Mouse (Mus musculus) hindbrain, postnatal 0 days (tissue): ENCODE data around the gene Cntfr. TPM values are rescaled to one million over a fixed set of nuclear protein-coding genes. Genes with fewer than 3 reads are reported as not detected.

Experiments
- ATAC-seq: fragments of 200-750 bp; cut with Nextera tagmentation; 2 replicates; pipeline ENCODE4 v1.8.0; 2017; ENCODE audit warnings: mild to moderate bottlenecking, moderate TSS enrichment, moderate library complexity
- DNase-seq: peaks from one replicate; pipeline ENCODE4 v3.0.0-alpha.2; 2015; ENCODE audit warnings: low spot score
- H3K27ac ChIP-seq: fragments of 300-500 bp; sonication (generic); 2 replicates; pipeline ENCODE4 v1.5.1; 2014; ENCODE audit warnings: mild to moderate bottlenecking
- H3K27me3 ChIP-seq: fragments of 300-500 bp; sonication (generic); 2 replicates; pipeline ENCODE4 v1.6.1; 2014; ENCODE audit warnings: low read length, mixed read lengths; ENCODE audit not compliant: insufficient read depth
- H3K36me3 ChIP-seq: fragments of 300-500 bp; sonication (generic); 2 replicates; pipeline ENCODE4 v1.6.1; 2014; ENCODE audit warnings: low read length, mixed read lengths; ENCODE audit not compliant: insufficient read depth
- H3K4me1 ChIP-seq: fragments of 300-500 bp; sonication (generic); 2 replicates; pipeline ENCODE4 v1.6.1; 2014; ENCODE audit warnings: antibody characterized with exemption, low read length, mixed read lengths; ENCODE audit not compliant: insufficient read depth
- H3K4me2 ChIP-seq: fragments of 300-500 bp; sonication (generic); 2 replicates; pipeline ENCODE4 v1.6.1; 2014; ENCODE audit warnings: low read depth, mild to moderate bottlenecking, low read length, moderate library complexity, mixed read lengths
- H3K4me3 ChIP-seq: fragments of 300-500 bp; sonication (generic); 2 replicates; pipeline ENCODE4 v1.5.1; 2014; ENCODE audit warnings: low read length
- H3K9ac ChIP-seq: fragments of 300-500 bp; sonication (generic); replicated peaks from 2 replicates; pipeline ENCODE4 v1.6.1; 2014; ENCODE audit warnings: mild to moderate bottlenecking, low read length, moderate library complexity, mixed read lengths
- H3K9me3 ChIP-seq: fragments of 300-500 bp; sonication (generic); 2 replicates; pipeline ENCODE4 v1.6.1; 2016; ENCODE audit warnings: low read length, mixed read lengths
- CTCF ChIP-seq: IDR thresholded peaks from 2 replicates; pipeline ENCODE4 v1.5.1; 2016; ENCODE audit warnings: antibody characterized with exemption, control low read depth, low read depth
- WGBS: fragments of 180-500 bp; shearing (Covaris S2); extraction: QIAGEN DNeasy Blood & Tissue Kit; methylation state at CpG from one replicate; pipeline ENCODE4 v1.1.7; 2014; 5-methylcytosine and 5-hydroxymethylcytosine counted together
- polyA plus RNA-seq: library from polyadenylated mRNA; unstranded; fragments of >200 nt; fragmentation: Nextera tagmentation; extraction: Ambion mirVana; gene quantifications from 2 replicates; pipeline ENCODE4 v1.2.1, GENCODE M21; 2015
- total RNA-seq: library from RNA; depleted of rRNA; stranded (reverse); fragments of >200 nt; gene quantifications from 2 replicates; pipeline ENCODE4 v1.2.3, GENCODE M21; 2014

The Cntfr gene
- total and polyA plus RNA-seq, 2 experiments from 2014 or later: 22.1 to 61.9 TPM

DNA sequence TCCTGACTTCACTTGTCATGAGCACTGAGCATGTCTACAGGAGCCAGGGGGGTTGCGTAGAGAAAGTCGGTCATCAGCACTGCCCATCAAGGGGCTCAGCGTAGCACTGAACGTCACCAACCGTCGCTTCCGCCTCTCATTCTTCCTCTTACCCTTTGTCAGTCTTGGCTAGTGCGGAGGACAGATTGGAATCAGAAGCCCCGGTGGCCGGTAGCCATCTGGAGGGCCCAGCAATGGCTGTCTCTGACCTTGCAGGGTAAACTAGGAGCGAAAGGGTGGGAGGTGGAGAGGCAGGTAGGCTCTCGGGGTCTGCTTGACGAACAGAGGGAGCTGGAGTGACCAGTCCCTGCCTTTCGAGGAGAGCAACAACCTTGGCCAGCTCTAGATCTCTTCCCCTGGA is 74.8 kb downstream of the Cntfr start:
- H3K4me3 ChIP-seq: no peak overlapping the region
- no peaks in the 10 kb centered on the region for H3K27me3 ChIP-seq
- H3K36me3 ChIP-seq: no peaks in the 10 kb centered on the region
- no peak for ATAC-seq
- 65% methylated on average over 14 of the region's 14 CpGs for WGBS
- H3K9me3 ChIP-seq: no peaks in the 10 kb centered on the region
- no peak for DNase-seq
- no peak for TF ChIP-seq CTCF
- no peak overlapping the region for H3K4me2 ChIP-seq
- no peak overlapping the region for H3K9ac ChIP-seq
- H3K27ac ChIP-seq: no peak overlapping the region
- H3K4me1 ChIP-seq: peaks cover 20% of the 10 kb centered on the region

DNA sequence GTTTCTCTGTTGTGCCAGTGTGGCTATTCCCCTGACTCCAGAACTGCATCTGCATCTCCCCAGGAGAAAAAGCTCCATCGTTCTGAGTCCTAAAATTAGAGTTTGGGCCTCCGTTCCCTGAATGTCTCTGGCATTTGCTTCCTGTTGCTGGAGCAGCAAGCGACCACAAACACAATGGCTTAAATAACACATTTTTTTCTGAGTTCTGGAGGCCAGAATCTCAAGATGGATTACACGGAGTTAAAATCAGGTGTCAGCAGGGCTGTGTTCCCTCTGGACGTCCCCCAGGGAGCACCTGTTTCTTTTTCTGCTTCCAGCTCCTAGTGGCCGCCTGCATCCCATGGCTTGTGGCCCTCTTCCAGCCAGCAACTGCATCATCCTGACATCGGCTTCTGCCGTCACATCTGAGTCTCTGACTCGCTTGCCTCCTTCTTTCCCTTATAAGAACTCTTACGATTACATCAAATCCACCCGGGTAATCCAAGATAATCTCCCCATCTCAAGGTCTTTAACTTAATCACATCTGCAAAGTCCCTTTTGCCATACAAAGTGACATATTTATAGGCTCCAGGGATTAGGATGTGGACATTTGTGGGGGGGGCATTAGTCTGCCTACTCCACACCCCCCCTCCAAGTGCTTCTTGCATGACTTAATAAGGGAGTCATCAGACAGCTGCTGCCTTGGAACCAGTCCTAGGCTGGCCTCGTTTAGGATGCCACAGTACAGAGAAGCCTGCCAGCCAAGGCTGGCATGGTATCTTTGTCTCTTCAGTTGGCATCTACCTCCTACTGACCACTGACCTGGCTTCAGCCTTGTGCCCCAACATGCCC is 77.8 kb downstream of the Cntfr start:
- whole genome bisulfite sequencing: 24% methylated on average over 12 of the region's 12 CpGs
- H3K27ac ChIP-seq: peak overlapping the region; percentile 37; the same call in 1 of the 2 replicates
- DNase-seq (peak; percentile 84), ATAC-seq (peak; percentile 54)
- TF ChIP-seq CTCF: no peak; the same call in 1 of the 2 replicates
- no peaks in the 10 kb centered on the region for H3K36me3 ChIP-seq
- peaks cover 20% of the 10 kb centered on the region for H3K4me1 ChIP-seq
- no peak overlapping the region for H3K9ac ChIP-seq
- H3K9me3 ChIP-seq: no peaks in the 10 kb centered on the region
- H3K27me3 ChIP-seq: no peaks in the 10 kb centered on the region
- H3K4me3 ChIP-seq: no peak overlapping the region
- H3K4me2 ChIP-seq: no peak overlapping the region

GRCm38 (mm10) chr4:41615661-41616599 is 81.0 kb downstream of the Cntfr start:
- peaks cover 24% of the 10 kb centered on the region for H3K4me1 ChIP-seq
- peak; percentile 94 for DNase-seq
- ATAC-seq: peak; percentile 89
- WGBS: 31% methylated on average over 9 of the region's 9 CpGs
- no peak overlapping the region for H3K4me3 ChIP-seq
- no peaks in the 10 kb centered on the region for H3K27me3 ChIP-seq
- TF ChIP-seq CTCF: peak; percentile 44
- peak overlapping the region; percentile 59 for H3K27ac ChIP-seq
- H3K9me3 ChIP-seq: no peaks in the 10 kb centered on the region
- H3K36me3 ChIP-seq: no peaks in the 10 kb centered on the region
- no peak overlapping the region for H3K9ac ChIP-seq
- H3K4me2 ChIP-seq: no peak overlapping the region

GRCm38 (mm10) chr4:41614156-41614555 is 82.7 kb downstream of the Cntfr start:
- no peaks in the 10 kb centered on the region for H3K27me3 ChIP-seq
- DNase-seq (peak; percentile 92), ATAC-seq (no peak)
- no peaks in the 10 kb centered on the region for H3K36me3 ChIP-seq
- H3K27ac ChIP-seq: no peak overlapping the region
- no peak overlapping the region for H3K4me3 ChIP-seq
- H3K9ac ChIP-seq: no peak overlapping the region
- 6% methylated on average over 7 of the region's 7 CpGs for WGBS
- TF ChIP-seq CTCF: peak; percentile 98
- no peaks in the 10 kb centered on the region for H3K9me3 ChIP-seq
- no peak overlapping the region for H3K4me2 ChIP-seq
- peaks cover 18% of the 10 kb centered on the region for H3K4me1 ChIP-seq

DNA sequence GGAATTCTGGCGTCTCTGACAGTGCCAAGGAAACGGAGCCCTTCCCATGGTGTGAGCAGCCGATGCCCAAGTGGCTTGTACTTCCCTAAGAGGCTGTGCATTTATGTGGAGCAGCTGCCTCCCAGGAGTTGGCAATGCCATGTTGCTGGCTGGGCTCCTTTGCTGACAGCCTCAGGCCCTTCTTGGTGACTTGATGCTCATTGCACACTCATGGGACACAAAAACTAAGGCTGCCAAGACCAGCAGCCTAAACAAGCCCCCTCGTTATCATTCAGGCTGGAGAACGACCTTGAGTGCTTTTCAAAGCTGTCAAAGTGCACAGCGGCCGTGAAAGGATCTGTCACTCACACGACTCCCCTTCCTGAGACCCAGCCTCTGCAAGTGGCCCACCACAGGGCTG is 84.7 kb downstream of the Cntfr start:
- Histone ChIP-seq H3K9me3 (no peaks in the 10 kb centered on the region), H3K4me2 (no peak overlapping the region), H3K36me3 (no peaks in the 10 kb centered on the region), H3K27ac (peak overlapping the region; percentile 67), H3K4me3 (no peak overlapping the region), H3K4me1 (peaks cover 7% of the 10 kb centered on the region), H3K27me3 (no peaks in the 10 kb centered on the region), H3K9ac (no peak overlapping the region)
- TF ChIP-seq CTCF: no peak
- DNase-seq: peak; percentile 91
- peak; percentile 77 for ATAC-seq
- WGBS: 17% methylated on average over 8 of the region's 8 CpGs

- no peak overlapping the region for H3K27ac ChIP-seq
- no peak for TF ChIP-seq CTCF
- WGBS: 24% methylated on average over 6 of the region's 6 CpGs
- no peaks in the 10 kb centered on the region for H3K9me3 ChIP-seq
- H3K4me3 ChIP-seq: no peak overlapping the region
- DNase-seq: no peak
- no peak overlapping the region for H3K4me2 ChIP-seq
- H3K4me1 ChIP-seq: peaks cover 7% of the 10 kb centered on the region
- no peak overlapping the region for H3K9ac ChIP-seq
- H3K27me3 ChIP-seq: no peaks in the 10 kb centered on the region
- H3K36me3 ChIP-seq: no peaks in the 10 kb centered on the region
- ATAC-seq: no peak
Observed at GRCm38 (mm10) chr4:41610594-41610980, 86.3 kb downstream of the Cntfr start.
